Mouse (Mus musculus): Measurements from ENCODE around the gene Ngb. TPM values are rescaled to one million over a fixed set of nuclear protein-coding genes. Genes with fewer than 3 reads are reported as not detected.

Gene Ngb
- polyA plus RNA-seq (2014; fragmentation: Illumina TruSeq; extraction: RNeasy Lipid Tissue Mini Kit (QIAGEN cat#74804); ENCODE audit: insufficient read depth, low read depth, low replicate concordance): 4.3 TPM

DNA sequence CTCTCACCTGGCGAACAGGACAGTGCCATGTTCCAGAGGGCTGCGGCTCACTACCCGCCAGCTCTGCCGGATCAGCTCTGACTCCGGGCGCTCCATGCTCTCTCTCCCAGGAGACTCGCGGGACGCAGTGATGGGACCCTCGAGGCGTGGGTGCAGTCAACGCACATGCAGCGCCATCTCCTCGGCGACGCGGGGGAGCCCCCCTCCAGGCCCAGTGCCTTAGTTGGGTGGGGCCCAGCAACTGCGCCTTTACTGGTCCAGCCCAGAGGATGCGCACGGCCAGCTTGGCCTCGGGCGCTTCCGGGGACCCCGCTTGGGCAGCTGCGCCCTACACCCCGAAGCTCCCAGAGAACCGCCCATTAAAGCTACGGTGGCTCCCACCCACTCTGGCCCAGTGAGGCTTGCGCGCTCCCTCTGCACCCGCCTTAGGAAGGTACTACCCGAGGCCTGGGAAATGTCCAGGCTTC is at the start of gene Ngb:
Ngb (minus strand) TSS at position 375 of the 467 bp plus-strand sequence.

DNA sequence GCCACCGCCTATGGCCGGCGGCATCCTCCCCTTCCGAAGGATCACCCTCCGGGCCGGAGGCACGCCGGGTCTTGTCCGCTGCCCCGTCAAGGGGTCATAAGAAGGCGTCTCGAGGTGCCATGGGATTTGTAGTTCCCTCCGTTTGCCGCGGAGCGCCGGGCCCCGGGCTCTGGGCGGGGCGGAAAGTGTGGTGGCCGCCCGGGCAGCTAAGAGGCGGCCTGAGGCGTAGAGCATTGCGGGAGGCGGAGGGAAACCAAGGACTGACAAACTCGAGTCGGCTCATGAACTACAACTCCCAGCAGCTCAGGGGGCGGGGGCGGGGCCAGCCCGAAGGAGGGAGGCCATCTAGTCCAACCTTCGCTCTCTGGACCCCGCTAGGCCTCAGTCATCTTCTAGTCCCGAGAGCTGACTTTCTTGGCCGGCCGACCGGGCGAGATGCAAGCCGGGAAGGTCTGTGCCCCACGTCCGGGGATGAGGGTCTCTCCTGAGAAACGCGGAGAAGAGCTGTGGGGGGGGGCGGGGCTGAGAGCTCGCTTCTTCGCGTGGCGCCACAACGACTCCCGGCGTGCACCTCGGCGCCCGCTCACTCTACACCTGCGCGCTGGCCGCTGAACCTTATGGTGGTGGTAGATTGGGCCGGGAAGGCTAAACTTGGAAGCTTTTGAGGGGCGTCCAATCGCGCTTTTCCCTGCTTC is 45.2 kb upstream of the Ngb start, which contains the start of gene Pomt2:
Pomt2 (minus strand) TSS at position 574 of the 695 bp plus-strand sequence.

DNA sequence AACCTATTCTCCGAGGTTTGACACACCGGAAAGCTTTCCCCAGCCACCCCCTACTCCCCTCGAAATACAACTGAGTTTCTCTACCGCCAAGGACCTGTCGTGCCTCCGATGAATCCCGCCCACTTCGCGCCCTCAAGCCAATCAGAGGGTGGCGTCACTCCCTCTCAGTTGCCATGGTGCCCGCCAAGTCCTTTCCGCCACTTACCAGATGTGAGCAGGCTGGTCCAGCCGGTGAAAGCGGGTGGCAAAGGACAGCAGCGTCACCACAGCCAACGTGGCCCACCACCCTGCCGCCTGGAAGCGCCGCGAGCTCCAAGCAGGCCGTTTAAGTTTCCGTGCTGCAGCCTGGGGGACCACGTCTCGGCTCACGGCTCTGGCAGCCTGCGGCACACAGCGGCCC is 44.6 kb upstream of the Ngb start, which contains the start of gene Gstz1:
Gstz1 (plus strand) TSS at position 200 of the 400 bp plus-strand sequence.

Other genes with a start within 250 kb of the Ngb start
- 20.6 TPM for gene Irf2bpl, start 217.7 kb downstream of the Ngb start, polyA plus RNA-seq (2014; fragmentation: Illumina TruSeq; extraction: RNeasy Lipid Tissue Mini Kit (QIAGEN cat#74804); ENCODE audit: insufficient read depth, low read depth, low replicate concordance)
- gene Cipc, start 155.5 kb downstream of the Ngb start, polyA plus RNA-seq (2014; fragmentation: Illumina TruSeq; extraction: RNeasy Lipid Tissue Mini Kit (QIAGEN cat#74804); ENCODE audit: insufficient read depth, low read depth, low replicate concordance): 8.5 TPM
- not detected for gene Zdhhc22, start 112.1 kb downstream of the Ngb start, polyA plus RNA-seq (2014; fragmentation: Illumina TruSeq; extraction: RNeasy Lipid Tissue Mini Kit (QIAGEN cat#74804); ENCODE audit: insufficient read depth, low read depth, low replicate concordance)
- 0.07 TPM for gene Tmem63c, start 81.2 kb downstream of the Ngb start, polyA plus RNA-seq (2014; fragmentation: Illumina TruSeq; extraction: RNeasy Lipid Tissue Mini Kit (QIAGEN cat#74804); ENCODE audit: insufficient read depth, low read depth, low replicate concordance)
- 83.2 TPM for gene Gstz1, start 44.6 kb upstream of the Ngb start, polyA plus RNA-seq (2014; fragmentation: Illumina TruSeq; extraction: RNeasy Lipid Tissue Mini Kit (QIAGEN cat#74804); ENCODE audit: insufficient read depth, low read depth, low replicate concordance)
- gene Pomt2, start 45.4 kb upstream of the Ngb start, polyA plus RNA-seq (2014; fragmentation: Illumina TruSeq; extraction: RNeasy Lipid Tissue Mini Kit (QIAGEN cat#74804); ENCODE audit: insufficient read depth, low read depth, low replicate concordance): 6.5 TPM
- gene Samd15, start 97.2 kb upstream of the Ngb start, polyA plus RNA-seq (2014; fragmentation: Illumina TruSeq; extraction: RNeasy Lipid Tissue Mini Kit (QIAGEN cat#74804); ENCODE audit: insufficient read depth, low read depth, low replicate concordance): 0.29 TPM
- gene Tmed8, start 97.9 kb upstream of the Ngb start, polyA plus RNA-seq (2014; fragmentation: Illumina TruSeq; extraction: RNeasy Lipid Tissue Mini Kit (QIAGEN cat#74804); ENCODE audit: insufficient read depth, low read depth, low replicate concordance): 3.5 TPM
- gene Noxred1, start 136.2 kb upstream of the Ngb start, polyA plus RNA-seq (2014; fragmentation: Illumina TruSeq; extraction: RNeasy Lipid Tissue Mini Kit (QIAGEN cat#74804); ENCODE audit: insufficient read depth, low read depth, low replicate concordance): 0.63 TPM
- 19.3 TPM for gene Vipas39, start 163.7 kb upstream of the Ngb start, polyA plus RNA-seq (2014; fragmentation: Illumina TruSeq; extraction: RNeasy Lipid Tissue Mini Kit (QIAGEN cat#74804); ENCODE audit: insufficient read depth, low read depth, low replicate concordance)
- gene Ahsa1, start 163.9 kb upstream of the Ngb start, polyA plus RNA-seq (2014; fragmentation: Illumina TruSeq; extraction: RNeasy Lipid Tissue Mini Kit (QIAGEN cat#74804); ENCODE audit: insufficient read depth, low read depth, low replicate concordance): 116 TPM
- 1.3 TPM for gene Ism2, start 197.2 kb upstream of the Ngb start, polyA plus RNA-seq (2014; fragmentation: Illumina TruSeq; extraction: RNeasy Lipid Tissue Mini Kit (QIAGEN cat#74804); ENCODE audit: insufficient read depth, low read depth, low replicate concordance)